Mouse (Mus musculus): ENCODE measurements at regions not wholly inside any gene's neighbourhood (a gene's known extent, or its start where the extent isn't known, plus 50 kb on each side); places are given as distances from the start of the nearest gene placed in this dataset.
A peak's percentile ranks its signal among the peaks of the same experiment; 100 is the strongest.

DNA sequence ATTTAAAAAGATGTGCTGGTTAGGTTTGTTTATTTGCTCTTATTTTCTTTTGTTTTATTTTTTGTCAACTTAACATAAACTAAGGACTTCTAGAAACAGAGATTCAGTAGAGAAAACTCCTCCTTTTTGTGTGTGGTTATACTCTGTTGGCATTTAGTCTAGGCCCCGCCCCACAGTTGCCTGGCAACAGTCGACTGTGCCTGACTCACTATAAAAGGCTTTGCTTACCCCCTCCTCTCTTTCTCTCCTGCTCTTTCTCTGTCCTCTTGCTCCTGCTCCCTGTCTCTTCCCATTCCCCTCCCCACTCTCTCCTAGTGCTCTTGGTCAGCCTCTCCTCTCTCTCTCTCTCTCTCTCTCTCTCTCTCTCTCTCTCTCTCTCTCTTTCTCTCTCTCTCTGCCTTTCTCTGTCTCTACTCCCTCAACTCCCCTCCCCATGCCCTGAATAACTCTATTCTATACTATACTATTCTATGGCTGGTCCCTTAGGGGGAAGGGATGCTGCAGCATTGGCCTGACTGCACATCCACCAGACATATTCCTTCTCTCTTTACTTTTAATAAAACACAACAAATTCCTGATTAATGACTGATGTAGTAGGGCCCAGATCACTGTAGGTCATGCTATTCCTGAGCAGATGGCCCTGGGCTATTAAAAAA lies 76.6 kb upstream of the Fscb start:
- TF ChIP-seq HCFC1 (IDR thresholded peaks at IDR 0.05; ENCODE audit: low read depth, low read length) (no peak), MYB (IDR thresholded peaks at IDR 0.05; ENCODE audit: low read depth, low read length) (no peak)
- no peak overlapping the region for H3K27ac ChIP-seq (ENCODE audit: control insufficient read depth, low read depth, low read length)
- no peak overlapping the region for H3K4me3 ChIP-seq (ENCODE audit: control insufficient read depth in 1 of 2, insufficient read depth in 1 of 2, low read depth in 2 of 2, low read length in 2 of 2)
- no peaks in the 10 kb centered on the region for H3K9me3 ChIP-seq (replicated peaks; ENCODE audit: insufficient read depth, low read length)
- H3K9ac ChIP-seq (ENCODE audit: control insufficient read depth, low read depth, low read length, poor library complexity, severe bottlenecking) = no peak overlapping the region
- no peaks in the 10 kb centered on the region for H3K27me3 ChIP-seq (ENCODE audit: control insufficient read depth in 1 of 2, insufficient read depth in 2 of 2, low read length in 2 of 2)
- no peaks in the 10 kb centered on the region for H3K4me1 ChIP-seq (ENCODE audit: control insufficient read depth in 1 of 2, insufficient read depth in 2 of 2, low read length in 2 of 2)
- no peaks in the 10 kb centered on the region for H3K79me2 ChIP-seq (ENCODE audit: control insufficient read depth, insufficient read depth, low read length, poor library complexity)
- DNase-seq (ENCODE audit: low read depth, low spot score) = peak; percentile 17
- H3K36me3 ChIP-seq (ENCODE audit: control insufficient read depth in 1 of 2, insufficient read depth in 2 of 2, low read length in 2 of 2) = no peaks in the 10 kb centered on the region

DNA sequence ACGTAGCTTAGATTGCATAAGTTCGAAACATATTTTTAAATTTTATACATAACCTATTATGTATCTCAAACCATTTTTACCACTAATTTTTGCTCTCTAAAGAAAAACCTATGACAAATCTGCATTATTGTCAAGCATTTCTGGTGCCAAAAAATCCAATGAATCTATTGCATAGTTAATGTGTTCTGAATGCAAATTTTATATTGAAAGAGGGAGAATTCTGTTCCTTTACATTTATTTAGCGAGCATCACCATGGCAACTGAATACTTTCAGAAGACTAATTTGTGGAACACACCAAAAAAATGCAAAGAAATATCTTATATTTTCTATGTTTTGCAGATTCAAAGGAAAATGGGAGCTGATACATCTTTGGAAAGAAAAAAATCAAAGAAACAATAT lies 66.6 kb upstream of the Fscb start:
- no peak for DNase-seq (ENCODE audit: low read depth, low spot score)
- TF ChIP-seq SIN3A (IDR thresholded peaks at IDR 0.05; ENCODE audit: low read length) (no peak), MAZ (IDR thresholded peaks at IDR 0.05; ENCODE audit: low read depth, low read length) (no peak), MEF2A (IDR thresholded peaks at IDR 0.05; ENCODE audit: extremely low read depth, insufficient replicate concordance, low read depth, low read length, poor library complexity, severe bottlenecking) (no peak), CTCF (IDR thresholded peaks at IDR 0.05 in 2 of 3, conservative IDR thresholded peaks at IDR 0.05 in 1 of 3; ENCODE audit: control insufficient read depth in 1 of 3, insufficient read depth in 1 of 3, low read depth in 2 of 3, low read length in 3 of 3, poor library complexity in 1 of 3, severe bottlenecking in 1 of 3) (no peak), ELF1 (IDR thresholded peaks at IDR 0.05; ENCODE audit: low read depth, low read length) (no peak), USF1 (IDR thresholded peaks at IDR 0.05; ENCODE audit: low read depth, low read length) (no peak), EP300 (IDR thresholded peaks at IDR 0.05; ENCODE audit: low read depth in 1 of 2, low read length in 2 of 2) (no peak), CHD2 (IDR thresholded peaks at IDR 0.05; ENCODE audit: low read length) (no peak), TCF12 (IDR thresholded peaks at IDR 0.05; ENCODE audit: low read depth, low read length) (no peak), TAL1 (IDR thresholded peaks at IDR 0.05; ENCODE audit: low read length) (no peak), ZC3H11A (IDR thresholded peaks at IDR 0.05; ENCODE audit: low read depth, low read length) (no peak), KAT2A (conservative IDR thresholded peaks at IDR 0.05; ENCODE audit: low read depth, low read length) (no peak), E2F4 (IDR thresholded peaks at IDR 0.05; ENCODE audit: borderline replicate concordance, low read depth, low read length) (no peak), GABPA (IDR thresholded peaks at IDR 0.05; ENCODE audit: low read depth, low read length) (no peak), POLR2A (IDR thresholded peaks at IDR 0.05; ENCODE audit: control insufficient read depth in 1 of 2, insufficient read depth in 1 of 2, low read depth in 1 of 2, low read length in 2 of 2, poor library complexity in 1 of 2) (no peak), MYB (IDR thresholded peaks at IDR 0.05; ENCODE audit: low read depth, low read length) (no peak), MXI1 (IDR thresholded peaks at IDR 0.05; ENCODE audit: low read depth, low read length) (no peak), JUND (IDR thresholded peaks at IDR 0.05; ENCODE audit: low read depth, low read length) (no peak), MYC (IDR thresholded peaks at IDR 0.05; ENCODE audit: low read depth, low read length) (no peak)
- Histone ChIP-seq H3K9ac (ENCODE audit: control insufficient read depth, low read depth, low read length, poor library complexity, severe bottlenecking) (no peak overlapping the region), H3K27me3 (ENCODE audit: control insufficient read depth in 1 of 2, insufficient read depth in 2 of 2, low read length in 2 of 2) (no peaks in the 10 kb centered on the region), H3K9me3 (replicated peaks; ENCODE audit: insufficient read depth, low read length) (no peaks in the 10 kb centered on the region), H3K4me1 (ENCODE audit: control insufficient read depth in 1 of 2, insufficient read depth in 2 of 2, low read length in 2 of 2) (no peaks in the 10 kb centered on the region), H3K4me3 (ENCODE audit: control insufficient read depth in 1 of 2, insufficient read depth in 1 of 2, low read depth in 2 of 2, low read length in 2 of 2) (no peak overlapping the region), H3K36me3 (ENCODE audit: control insufficient read depth in 1 of 2, insufficient read depth in 2 of 2, low read length in 2 of 2) (no peaks in the 10 kb centered on the region), H3K27ac (ENCODE audit: control insufficient read depth, low read depth, low read length) (no peak overlapping the region), H3K79me2 (ENCODE audit: control insufficient read depth, insufficient read depth, low read length, poor library complexity) (no peaks in the 10 kb centered on the region)

All from MEL (cell line).